Mouse (Mus musculus) cortical plate, adult 2 months (tissue): ENCODE results near the gene Slc8a1. TPM values are rescaled to one million over a fixed set of nuclear protein-coding genes. Genes with fewer than 3 reads are reported as not detected.

Experiments used
- H3K27ac ChIP-seq: fragments of 200-500 bp; 2 replicates; pipeline ENCODE4 v1.5.1; 2012; ENCODE audit warnings: low read length, control low read depth, inconsistent platforms; ENCODE audit not compliant: insufficient read depth
- H3K4me1 ChIP-seq: fragments of 200-500 bp; 2 replicates; pipeline ENCODE4 v1.6.1; 2011; ENCODE audit warnings: low read length; ENCODE audit not compliant: control insufficient read depth, insufficient read depth
- H3K4me3 ChIP-seq: fragments of 200-500 bp; 2 replicates; pipeline ENCODE4 v1.5.1; 2011; ENCODE audit warnings: mild to moderate bottlenecking, low read length, control low read depth; ENCODE audit not compliant: insufficient read depth
- CTCF ChIP-seq: fragments of 200-500 bp; IDR thresholded peaks from 2 replicates; pipeline ENCODE4 v1.5.1; 2011; ENCODE audit warnings: mild to moderate bottlenecking, control low read depth, low read length; ENCODE audit not compliant: insufficient read depth; ENCODE audit errors: extremely low read depth
- POLR2A ChIP-seq: fragments of 200-500 bp; IDR thresholded peaks from 2 replicates; pipeline ENCODE4 v1.6.1; 2011; ENCODE audit warnings: mild to moderate bottlenecking, low read length, control low read depth; ENCODE audit not compliant: insufficient read depth; ENCODE audit errors: extremely low read depth
- polyA plus RNA-seq: library from polyadenylated mRNA; depleted of rRNA; stranded (reverse); fragments of >200 nt; gene quantifications from 2 replicates; pipeline ENCODE4 v1.2.3, GENCODE M21; 2012

The Slc8a1 gene
- polyA plus RNA-seq, 1 experiment = 29.5 TPM

- Histone ChIP-seq H3K27ac (no peak overlapping the region), H3K4me3 (no peak overlapping the region), H3K4me1 (no peaks in the 10 kb centered on the region)
- TF ChIP-seq POLR2A (no peak), CTCF (no peak)
Measured at GRCm38 (mm10) chr17:81360032-81360431, 378.1 kb downstream of the Slc8a1 start.

GRCm38 (mm10) chr17:81336024-81336754 is 402.0 kb downstream of the Slc8a1 start:
- Histone ChIP-seq H3K4me3 (no peak overlapping the region), H3K4me1 (no peaks in the 10 kb centered on the region), H3K27ac (no peak overlapping the region)
- TF ChIP-seq POLR2A (no peak), CTCF (no peak)

- Histone ChIP-seq H3K27ac (no peak overlapping the region), H3K4me3 (no peak overlapping the region), H3K4me1 (no peaks in the 10 kb centered on the region)
- TF ChIP-seq CTCF (no peak), POLR2A (no peak)
Measured at GRCm38 (mm10) chr17:81335526-81335925, 402.7 kb downstream of the Slc8a1 start.
